8 mouse cellular contexts compared by ENCODE assay signal in the genomic region with DNA sequence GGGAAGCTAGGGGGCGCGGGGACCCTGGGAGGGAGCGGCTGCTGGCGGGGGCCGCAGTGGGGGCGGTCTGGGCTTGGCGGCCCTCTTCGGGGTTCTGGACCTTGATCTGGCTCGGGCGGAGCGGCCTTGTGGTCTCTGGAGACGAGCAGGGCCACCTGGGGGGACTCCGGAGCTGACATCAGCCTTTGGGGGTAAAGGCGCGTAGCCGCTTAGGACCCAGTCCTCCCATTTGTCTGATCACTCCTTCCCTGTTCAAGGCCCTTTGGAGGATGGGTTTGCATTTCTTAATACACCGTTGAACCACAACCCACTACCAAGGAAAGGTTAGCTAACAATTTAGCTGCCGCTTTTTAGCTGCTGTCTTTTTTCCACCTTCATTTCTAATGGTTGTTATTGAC. TPM values are rescaled to one million over a fixed set of nuclear protein-coding genes. Genes with fewer than 3 reads are reported as not detected.
A peak's percentile ranks its signal among the peaks of the same experiment; 100 is the strongest.
DNase-seq lines count a peak whose midpoint lies in the region; ATAC-seq and TF ChIP-seq lines count a peak whose summit lies in the region.

No protein-coding gene starts in this region.

- peaks cover 3% of the 10 kb centered on the region; the same call in 1 of the 2 replicates for H3K9me3 ChIP-seq in erythroblast, embryonic 14.5 days (ENCODE audit: control insufficient read depth, low read length)
- H3K9me3 ChIP-seq in embryonic facial prominence, embryonic 13.5 days: no peaks in the 10 kb centered on the region
- no peaks in the 10 kb centered on the region for H3K9me3 ChIP-seq in limb, embryonic 14.5 days (ENCODE audit: control insufficient read depth, low read length)
- no peaks in the 10 kb centered on the region for H3K9me3 ChIP-seq in stomach, embryonic 14.5 days (ENCODE audit: control insufficient read depth, low read depth, low read length)

- peaks cover 23% of the 10 kb centered on the region for H3K4me1 ChIP-seq in erythroblast, embryonic 14.5 days (ENCODE audit: control insufficient read depth)
- no peaks in the 10 kb centered on the region for H3K4me1 ChIP-seq in embryonic facial prominence, embryonic 13.5 days
- H3K4me1 ChIP-seq in limb, embryonic 14.5 days (ENCODE audit: control insufficient read depth, insufficient read depth, low read length): no peaks in the 10 kb centered on the region
- no peaks in the 10 kb centered on the region for H3K4me1 ChIP-seq in stomach, embryonic 14.5 days (ENCODE audit: control insufficient read depth, insufficient read depth, low read length)

- WGBS in embryonic facial prominence, embryonic 13.5 days: 22% methylated on average over 18 of the region's 18 CpGs
- 20% methylated on average over 13 of the region's 18 CpGs for WGBS in limb, embryonic 14.5 days
- WGBS in stomach, embryonic 14.5 days: 15% methylated on average over 17 of the region's 18 CpGs

- peak; percentile 56 for DNase-seq in 416B (ENCODE audit: low read depth)
- DNase-seq in limb, embryonic 14.5 days (ENCODE audit: low spot score): no peak
- DNase-seq in gastrocnemius, adult 18-20 months (ENCODE audit: low spot score): no peak
- no peak for DNase-seq in right cerebral cortex, postnatal 4 days

- no peak for ATAC-seq in erythroblast, adult 5-6 weeks (replicated peaks; ENCODE audit: low FRiP score, poor library complexity, severe bottlenecking)
- no peak for ATAC-seq in embryonic facial prominence, embryonic 13.5 days (ENCODE audit: insufficient number of reproducible peaks, insufficient read depth, low FRiP score, low TSS enrichment, low read depth)
- 0 out of 2 replicates have a peak, but pooled peaks have one; percentile 32 for ATAC-seq in limb, embryonic 14.5 days (ENCODE audit: low FRiP score, low read depth)
- peak; percentile 47; the same call in 1 of the 2 replicates for ATAC-seq in stomach, embryonic 14.5 days (ENCODE audit: insufficient number of reproducible peaks, insufficient read depth, low FRiP score, low read depth)

- peak overlapping the region; percentile 79 for H3K27ac ChIP-seq in embryonic facial prominence, embryonic 13.5 days
- H3K27ac ChIP-seq in limb, embryonic 14.5 days (replicated peaks; ENCODE audit: low read depth, low read length): peak overlapping the region; percentile 61; the same call in 1 of the 2 replicates
- H3K27ac ChIP-seq in stomach, embryonic 14.5 days (ENCODE audit: low read length): peak overlapping the region; percentile 44; the same call in 1 of the 2 replicates

- peaks cover 3% of the 10 kb centered on the region; the same call in 1 of the 2 replicates for H3K27me3 ChIP-seq in erythroblast, embryonic 14.5 days (ENCODE audit: control insufficient read depth)
- peaks cover 10% of the 10 kb centered on the region; the same call in 1 of the 2 replicates for H3K27me3 ChIP-seq in embryonic facial prominence, embryonic 13.5 days
- H3K27me3 ChIP-seq in limb, embryonic 14.5 days (ENCODE audit: control insufficient read depth, insufficient read depth, low read length): no peaks in the 10 kb centered on the region
- H3K27me3 ChIP-seq in stomach, embryonic 14.5 days (ENCODE audit: control insufficient read depth, insufficient read depth, low read length): no peaks in the 10 kb centered on the region

- peak overlapping the region; percentile 55 for H3K4me2 ChIP-seq in embryonic facial prominence, embryonic 13.5 days
- H3K4me2 ChIP-seq in limb, embryonic 14.5 days (replicated peaks; ENCODE audit: low read depth, low read length, severe bottlenecking): peak overlapping the region; percentile 47
- peak overlapping the region; percentile 50 for H3K4me2 ChIP-seq in stomach, embryonic 14.5 days (replicated peaks; ENCODE audit: low read depth, low read length)

- peaks cover 6% of the 10 kb centered on the region for H3K36me3 ChIP-seq in erythroblast, embryonic 14.5 days (ENCODE audit: control insufficient read depth)
- H3K36me3 ChIP-seq in embryonic facial prominence, embryonic 13.5 days: no peaks in the 10 kb centered on the region
- H3K36me3 ChIP-seq in limb, embryonic 14.5 days (ENCODE audit: control insufficient read depth, insufficient read depth, low read length): no peaks in the 10 kb centered on the region
- no peaks in the 10 kb centered on the region for H3K36me3 ChIP-seq in stomach, embryonic 14.5 days (ENCODE audit: control insufficient read depth, insufficient read depth, low read length)

- H3K4me3 ChIP-seq in erythroblast, embryonic 14.5 days (replicated peaks): peak overlapping the region; percentile 82
- peak overlapping the region; percentile 66 for H3K4me3 ChIP-seq in embryonic facial prominence, embryonic 13.5 days
- H3K4me3 ChIP-seq in limb, embryonic 14.5 days (replicated peaks; ENCODE audit: low read length): peak overlapping the region; percentile 62
- H3K4me3 ChIP-seq in stomach, embryonic 14.5 days (ENCODE audit: low read depth, low read length): peak overlapping the region; percentile 56

- TF ChIP-seq POLR2A in limb, embryonic 14.5 days (IDR thresholded peaks at IDR 0.05; ENCODE audit: borderline replicate concordance, extremely low read depth, insufficient read depth, insufficient read length): no peak

- peak overlapping the region; percentile 81 for H3K9ac ChIP-seq in embryonic facial prominence, embryonic 13.5 days
- peak overlapping the region; percentile 77 for H3K9ac ChIP-seq in limb, embryonic 14.5 days (ENCODE audit: low read depth, low read length, severe bottlenecking)
- peak overlapping the region; percentile 71 for H3K9ac ChIP-seq in stomach, embryonic 14.5 days (replicated peaks; ENCODE audit: low read depth, low read length)

RNA-seq across cellular contexts. Expression of a gene that starts 0.4 kb away (rescaled TPM):
- 0.22 and 0.26 TPM in 2 replicates for polyA plus RNA-seq in erythroblast, embryonic 14.5 days (2012)
- total RNA-seq in erythroblast, adult 5-6 weeks (2015; ENCODE audit: low replicate concordance): 52.6 and 67.7 TPM in 2 replicates
- total RNA-seq in erythroblast, adult 5-6 weeks (2017; ENCODE audit: low replicate concordance): 45.3 and 56.0 TPM in 2 replicates
- 63.0 and 69.7 TPM in 2 replicates for polyA plus RNA-seq in embryonic facial prominence, embryonic 13.5 days (2015; fragmentation: Nextera tagmentation; extraction: Ambion mirVana)
- 28.0 and 28.1 TPM in 2 replicates for polyA plus RNA-seq in limb, embryonic 14.5 days (2012; rRNA removed)
- polyA plus RNA-seq in limb, embryonic 14.5 days (2014; fragmentation: Nextera tagmentation; extraction: Ambion mirVana): 71.6 and 72.0 TPM in 2 replicates
- polyA plus RNA-seq in stomach, embryonic 14.5 days (2014; fragmentation: Nextera tagmentation; extraction: Ambion mirVana): 106 and 109 TPM in 2 replicates
- 10 to 100 TPM; 12.3 to 17.3 TPM for total RNA-seq in gastrocnemius, adult 18-20 months (2021)

Comparison
In these comparisons a context has a peak if more than half of its experiments do, and no peak if none do; other contexts are left out.
1. ATAC-seq: peak in limb, embryonic 14.5 days (single experiment) and stomach, embryonic 14.5 days (single experiment); none in erythroblast, adult 5-6 weeks (single experiment) and embryonic facial prominence, embryonic 13.5 days (single experiment).
2. RNA of a gene that starts 0.4 kb away (polyA plus RNA-seq): 106 to 109 TPM in stomach, embryonic 14.5 days, 28.0 to 72.0 TPM in limb, embryonic 14.5 days and 63.0 to 69.7 TPM in embryonic facial prominence, embryonic 13.5 days; 0.22 to 0.26 TPM in erythroblast, embryonic 14.5 days; every median in the first group is over 10 times any median in the second.
3. Peak in every context shown above with its lines, with median percentiles within 50 percentile points of each other: H3K4me3 ChIP-seq, H3K27ac ChIP-seq, H3K4me2 ChIP-seq and H3K9ac ChIP-seq.